Mouse (Mus musculus) cortical plate, adult 2 months (tissue): ENCODE data around the gene Ly6g5c.

ENCODE experiments used
- CTCF ChIP-seq: fragments of 200-500 bp; IDR thresholded peaks from 2 replicates; pipeline ENCODE4 v1.5.1; 2011; ENCODE audit warnings: mild to moderate bottlenecking, control low read depth, low read length; ENCODE audit not compliant: insufficient read depth; ENCODE audit errors: extremely low read depth
- POLR2A ChIP-seq: fragments of 200-500 bp; IDR thresholded peaks from 2 replicates; pipeline ENCODE4 v1.6.1; 2011; ENCODE audit warnings: mild to moderate bottlenecking, low read length, control low read depth; ENCODE audit not compliant: insufficient read depth; ENCODE audit errors: extremely low read depth

DNA sequence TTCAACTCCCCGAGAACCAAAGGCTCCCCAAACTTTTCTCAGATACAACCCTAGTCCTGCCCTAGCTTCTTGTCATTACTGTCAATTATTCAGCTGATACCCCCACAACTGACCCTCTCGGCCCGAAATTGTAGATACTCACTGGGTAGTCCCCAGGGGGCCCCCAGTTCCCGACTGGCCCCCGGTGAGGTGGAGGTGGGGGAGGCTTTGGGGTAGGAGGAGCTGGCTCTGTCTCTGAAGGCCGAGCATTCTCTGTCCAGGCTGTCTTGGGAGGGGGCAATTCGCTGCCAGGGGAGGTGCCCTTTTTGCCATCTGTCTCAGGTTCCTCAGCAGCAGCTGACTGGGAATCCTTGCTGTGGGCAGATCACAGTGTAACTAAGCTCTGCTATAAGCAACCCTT is 51.6 kb downstream of the Ly6g5c start:
- TF ChIP-seq POLR2A (no peak), CTCF (no peak)
